ENCODE assay signal across 7 mouse cellular contexts in the genomic region with DNA sequence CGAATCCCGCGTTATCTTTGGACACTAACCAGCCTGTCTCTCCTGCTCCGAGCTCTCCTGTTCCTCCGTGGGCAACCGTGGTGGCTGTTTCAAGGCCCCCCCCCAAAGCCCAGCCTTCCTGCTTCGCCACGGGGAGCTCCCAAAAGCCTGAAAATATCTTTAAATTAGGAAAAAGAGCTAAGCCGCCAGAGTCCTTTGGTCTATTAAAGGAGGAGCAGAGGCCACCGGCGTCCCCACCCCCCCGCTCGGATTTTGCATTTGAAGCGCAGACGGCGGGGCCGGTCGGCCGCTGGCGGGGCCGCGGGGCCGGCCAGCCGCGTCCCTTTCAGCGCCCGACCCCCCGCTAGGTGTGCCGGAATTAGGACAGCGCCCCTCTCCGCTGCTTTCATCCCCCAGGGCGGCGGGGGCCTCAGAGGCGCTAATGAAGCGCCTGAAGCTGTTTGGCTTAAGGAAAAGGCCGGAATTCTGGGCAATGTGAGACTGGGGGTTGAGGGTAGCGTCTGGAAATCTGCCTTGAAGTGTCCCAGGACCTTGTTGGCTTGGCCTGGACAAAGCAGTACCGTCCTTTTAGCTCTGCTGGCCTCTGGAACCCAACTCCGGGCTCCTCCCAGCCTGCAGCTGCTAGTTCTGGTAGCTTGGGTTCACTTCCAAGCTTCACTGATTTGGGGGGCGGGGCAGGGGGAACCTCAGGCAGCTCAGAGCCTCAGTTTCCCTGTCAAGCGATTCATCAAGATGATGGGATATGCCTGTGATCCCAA. TPM values are rescaled to one million over a fixed set of nuclear protein-coding genes. Genes with fewer than 3 reads are reported as not detected.
DNase-seq lines count a peak whose midpoint lies in the region; ATAC-seq and TF ChIP-seq lines count a peak whose summit lies in the region.

No protein-coding gene starts in this region.

- DNase-seq in testis, postnatal 14 days (ENCODE audit: low spot score), result no peak
- peak; percentile 57 for DNase-seq in embryonic facial prominence, embryonic 10.5 days (ENCODE audit: low spot score)
- no peak for DNase-seq in urinary bladder, postnatal 10 days (ENCODE audit: low spot score)
- no peak for DNase-seq in left cerebral cortex, postnatal 14 days (ENCODE audit: low spot score in 2 of 2)

- TF ChIP-seq CTCF in testis, adult 2 months (IDR thresholded peaks at IDR 0.05; ENCODE audit: control insufficient read depth, insufficient read depth, insufficient replicate concordance, low read depth, low read length), result no peak

- peak overlapping the region; percentile 14 for H3K4me3 ChIP-seq in testis, adult 2 months (ENCODE audit: control insufficient read depth, low read depth, low read length)
- peak overlapping the region; percentile 77 for H3K4me3 ChIP-seq in embryonic facial prominence, embryonic 10.5 days
- H3K4me3 ChIP-seq in hindbrain, embryonic 15.5 days, result peak overlapping the region; percentile 86
- peak overlapping the region; percentile 67 for H3K4me3 ChIP-seq in midbrain, embryonic 15.5 days

- H3K4me2 ChIP-seq in hindbrain, embryonic 15.5 days, result peak overlapping the region; percentile 98
- H3K4me2 ChIP-seq in midbrain, embryonic 15.5 days, result peak overlapping the region; percentile 93

- peaks cover 11% of the 10 kb centered on the region for H3K4me1 ChIP-seq in testis, adult 2 months (ENCODE audit: control insufficient read depth, insufficient read depth, low read length)
- peaks cover 27% of the 10 kb centered on the region for H3K4me1 ChIP-seq in embryonic facial prominence, embryonic 10.5 days
- peaks cover 30% of the 10 kb centered on the region for H3K4me1 ChIP-seq in hindbrain, embryonic 15.5 days (replicated peaks)
- peaks cover 25% of the 10 kb centered on the region for H3K4me1 ChIP-seq in midbrain, embryonic 15.5 days

- no peak for TF ChIP-seq POLR2A in testis, adult 2 months (IDR thresholded peaks at IDR 0.05; ENCODE audit: control insufficient read depth, low read depth, low read length)

- WGBS in embryonic facial prominence, embryonic 10.5 days, result under 1% methylated on average over 41 of the region's 41 CpGs
- 1% methylated on average over 41 of the region's 41 CpGs for WGBS in hindbrain, embryonic 15.5 days
- WGBS in midbrain, embryonic 15.5 days, result under 1% methylated on average over 41 of the region's 41 CpGs

- intact Hi-C loops in left cerebral cortex, postnatal 14 days (cut with DNase I), result no loop called here

- H3K27ac ChIP-seq in testis, adult 2 months (ENCODE audit: control insufficient read depth, insufficient read depth, low read depth, low read length), result no peak overlapping the region
- peak overlapping the region; percentile 84 for H3K27ac ChIP-seq in embryonic facial prominence, embryonic 10.5 days (replicated peaks)
- peak overlapping the region; percentile 92 for H3K27ac ChIP-seq in hindbrain, embryonic 15.5 days (replicated peaks)
- peak overlapping the region; percentile 86 for H3K27ac ChIP-seq in midbrain, embryonic 15.5 days

- no peaks in the 10 kb centered on the region for H3K36me3 ChIP-seq in testis, adult 2 months (ENCODE audit: control insufficient read depth, insufficient read depth, low read length)
- no peaks in the 10 kb centered on the region for H3K36me3 ChIP-seq in embryonic facial prominence, embryonic 10.5 days (replicated peaks)
- H3K36me3 ChIP-seq in hindbrain, embryonic 15.5 days, result no peaks in the 10 kb centered on the region
- no peaks in the 10 kb centered on the region for H3K36me3 ChIP-seq in midbrain, embryonic 15.5 days (replicated peaks)

- H3K9ac ChIP-seq in hindbrain, embryonic 15.5 days, result peak overlapping the region; percentile 91
- peak overlapping the region; percentile 73; the same call in 1 of the 2 replicates for H3K9ac ChIP-seq in midbrain, embryonic 15.5 days

- 0 out of 2 replicates have a peak, but pooled peaks cover 2% of the 10 kb centered on the region for H3K9me3 ChIP-seq in embryonic facial prominence, embryonic 10.5 days
- no peaks in the 10 kb centered on the region for H3K9me3 ChIP-seq in hindbrain, embryonic 15.5 days
- H3K9me3 ChIP-seq in midbrain, embryonic 15.5 days, result no peaks in the 10 kb centered on the region

- ATAC-seq in hindbrain, embryonic 15.5 days (ENCODE audit: low FRiP score, low read depth), result 0 out of 2 replicates have a peak, but pooled peaks have one; percentile 12
- peak; percentile 25; the same call in 1 of the 2 replicates for ATAC-seq in midbrain, embryonic 15.5 days (replicated peaks)

- H3K27me3 ChIP-seq in testis, adult 2 months (ENCODE audit: control insufficient read depth, insufficient read depth, low read length), result peaks cover 3% of the 10 kb centered on the region; the same call in 1 of the 2 replicates
- peaks cover 52% of the 10 kb centered on the region for H3K27me3 ChIP-seq in embryonic facial prominence, embryonic 10.5 days (replicated peaks; ENCODE audit: low read depth, poor library complexity, severe bottlenecking)
- H3K27me3 ChIP-seq in hindbrain, embryonic 15.5 days, result no peaks in the 10 kb centered on the region
- H3K27me3 ChIP-seq in midbrain, embryonic 15.5 days (replicated peaks), result no peaks in the 10 kb centered on the region

RNA-seq across cellular contexts. Expression of gene Adgrl1, which starts 23.6 kb away (rescaled TPM):
- polyA plus RNA-seq in testis, adult 2 months (2012; rRNA removed), result 54.3 and 64.0 TPM in 2 replicates
- polyA plus RNA-seq in embryonic facial prominence, embryonic 10.5 days (2016; fragmentation: Nextera tagmentation; extraction: Ambion mirVana), result 12.4 and 13.9 TPM in 2 replicates
- 56.8 and 62.0 TPM in 2 replicates for polyA plus RNA-seq in hindbrain, embryonic 15.5 days (2015; fragmentation: Nextera tagmentation; extraction: Ambion mirVana)
- polyA plus RNA-seq in midbrain, embryonic 15.5 days (2015; fragmentation: Nextera tagmentation; extraction: Ambion mirVana), result 67.2 and 68.0 TPM in 2 replicates
- 100 to 1,000 TPM; 457 to 482 TPM for total RNA-seq in left cerebral cortex, postnatal 14 days (2021)

Comparison
In these comparisons a context has a peak if more than half of its experiments do, and no peak if none do; other contexts are left out.
1. H3K4me3 ChIP-seq: peak in every context shown above with its lines; median percentile 86 in hindbrain, embryonic 15.5 days; 77 in embryonic facial prominence, embryonic 10.5 days; 67 in midbrain, embryonic 15.5 days; 14 in testis, adult 2 months.